Mouse (Mus musculus) heart, adult 10 weeks (tissue): ENCODE data around the gene Ano6. TPM values are rescaled to one million over a fixed set of nuclear protein-coding genes. Genes with fewer than 3 reads are reported as not detected.

Source experiments
- polyA plus RNA-seq: library from polyadenylated mRNA; stranded (reverse); fragments of 350-450 nt; fragmentation: Illumina TruSeq; extraction: RNeasy Lipid Tissue Mini Kit (QIAGEN cat#74804); gene quantifications from one replicate; pipeline ENCODE4 v1.2.3, GENCODE M21; 2014; ENCODE audit warnings: low read depth, low replicate concordance

Gene Ano6
- polyA plus RNA-seq: 15.5 TPM

GRCm38 (mm10) chr15:95790529-95791071, at the start of gene Ano6:
TSS of gene Ano6 (plus strand) at chr15:95790843.

Other genes starting within 250 kb of the Ano6 start
- gene Dbx2, start 134.9 kb upstream of the Ano6 start, polyA plus RNA-seq: not detected